ENCODE assay signal across 10 mouse cellular contexts in genomic region chr11:117478271-117479006, GRCm38 (mm10). TPM values are rescaled to one million over a fixed set of nuclear protein-coding genes. Genes with fewer than 3 reads are reported as not detected.
DNase-seq lines count a peak whose midpoint lies in the region; ATAC-seq and TF ChIP-seq lines count a peak whose summit lies in the region.
"Had no signal": no experiment of that assay in that cellular context is flagged by ENCODE, and none has a peak within 500 bp of the region (broad histone marks: within the 10 kb centered on the region; RNA-seq: fewer than 3 reads in every experiment).

No protein-coding gene starts in this region.

- no peak overlapping the region for H3K27ac ChIP-seq in lung, embryonic 14.5 days (ENCODE audit: low read depth)
- H3K27ac ChIP-seq in neural tube, embryonic 12.5 days = peak overlapping the region; percentile 76; the same call in 1 of the 2 replicates

- intact Hi-C loops in heart, postnatal 36 days (cut with DNase I) = no loop called here

- no peaks in the 10 kb centered on the region for H3K27me3 ChIP-seq in lung, embryonic 14.5 days (ENCODE audit: insufficient read depth, low read length)
- H3K27me3 ChIP-seq in neural tube, embryonic 12.5 days (replicated peaks) = 0 out of 2 replicates have a peak, but pooled peaks cover 3% of the 10 kb centered on the region

- H3K4me3 ChIP-seq in lung, embryonic 14.5 days (ENCODE audit: low read depth, low read length) = no peak overlapping the region
- no peak overlapping the region for H3K4me3 ChIP-seq in lung, adult 2 months (replicated peaks; ENCODE audit: extremely low read depth, low read depth, low read length)
- no peak overlapping the region for H3K4me3 ChIP-seq in neural tube, embryonic 12.5 days
- H3K4me3 ChIP-seq: megakaryocyte, embryonic 14.5 days had no signal

- H3K36me3 ChIP-seq in lung, embryonic 14.5 days (ENCODE audit: insufficient read depth) = no peaks in the 10 kb centered on the region
- H3K36me3 ChIP-seq in neural tube, embryonic 12.5 days = no peaks in the 10 kb centered on the region
- H3K36me3 ChIP-seq: G1E had no signal

- DNase-seq in lung, embryonic 14.5 days = peak; percentile 21
- no peak for DNase-seq in lung, adult 2 months
- peak; percentile 45 to 83 for DNase-seq in cerebellum, postnatal 4 days (ENCODE audit: low spot score in 2 of 2)
- peak; percentile 20 to 39 for DNase-seq in heart, postnatal 36 days
- no peak for DNase-seq in layer of hippocampus, adult 9-10 months (ENCODE audit: low spot score)
- no peak for DNase-seq in spleen, adult 12 weeks (ENCODE audit: low spot score)
- DNase-seq in c-Kit-positive CD71-positive TER-119-positive erythroid progenitor cells, embryonic 14.5 days (ENCODE audit: low spot score) = no peak

- TF ChIP-seq CTCF in lung, embryonic 14.5 days (IDR thresholded peaks at IDR 0.05; ENCODE audit: low read depth) = no peak
- TF ChIP-seq CTCF in lung, adult 2 months (IDR thresholded peaks at IDR 0.05; ENCODE audit: insufficient read depth, low read length) = no peak

- peaks cover 14% of the 10 kb centered on the region for H3K4me1 ChIP-seq in lung, embryonic 14.5 days (ENCODE audit: insufficient read depth)
- H3K4me1 ChIP-seq in lung, adult 2 months (ENCODE audit: control insufficient read depth, insufficient read depth, low read length) = peaks cover 4% of the 10 kb centered on the region; the same call in 1 of the 2 replicates
- peaks cover 51% of the 10 kb centered on the region for H3K4me1 ChIP-seq in neural tube, embryonic 12.5 days

- TF ChIP-seq POLR2A in lung, adult 2 months (IDR thresholded peaks at IDR 0.05; ENCODE audit: borderline replicate concordance, extremely low read depth, low read depth, low read length) = no peak

- peaks cover 3% of the 10 kb centered on the region; the same call in 1 of the 2 replicates for H3K9me3 ChIP-seq in lung, embryonic 14.5 days (ENCODE audit: low read depth, low read length)
- H3K9me3 ChIP-seq in neural tube, embryonic 12.5 days = peaks cover 4% of the 10 kb centered on the region; the same call in 1 of the 2 replicates
- H3K9me3 ChIP-seq: G1E had no signal

- H3K9ac ChIP-seq in lung, embryonic 14.5 days = no peak overlapping the region
- no peak overlapping the region for H3K9ac ChIP-seq in neural tube, embryonic 12.5 days

- WGBS in lung, embryonic 14.5 days = 69% methylated on average over 10 of the region's 10 CpGs
- 78% methylated on average over 10 of the region's 10 CpGs for WGBS in lung, adult 2 months
- 51% methylated on average over 10 of the region's 10 CpGs for WGBS in neural tube, embryonic 12.5 days

- H3K4me2 ChIP-seq in lung, embryonic 14.5 days = no peak overlapping the region
- no peak overlapping the region for H3K4me2 ChIP-seq in neural tube, embryonic 12.5 days (replicated peaks)

- ATAC-seq in lung, embryonic 14.5 days (ENCODE audit: insufficient read depth) = no peak
- peak; percentile 17; the same call in 1 of the 2 replicates for ATAC-seq in neural tube, embryonic 12.5 days (ENCODE audit: low FRiP score, low read depth)

RNA-seq across cellular contexts. Expression of gene Gm11733, which starts 5.7 kb away (rescaled TPM):
- polyA plus RNA-seq in lung, embryonic 14.5 days (2014; fragmentation: Nextera tagmentation; extraction: Ambion mirVana) = 0.08 TPM in 1 of 2 replicates, not detected in the other
- not detected in 2 replicates for polyA plus RNA-seq in lung, adult 2 months (2012; rRNA removed)
- total RNA-seq in heart, postnatal 36 days (2021) = not detected
- 0.08 TPM in 1 of 2 replicates, not detected in the other for polyA plus RNA-seq in neural tube, embryonic 12.5 days (2016; fragmentation: Nextera tagmentation; extraction: Ambion mirVana)
- polyA plus RNA-seq: G1E had no signal

Comparison
In these comparisons a context has a peak if more than half of its experiments do, and no peak if none do; other contexts are left out.
1. DNase-seq: peak in lung, embryonic 14.5 days (single experiment), cerebellum, postnatal 4 days (2 of 2) and heart, postnatal 36 days (2 of 2); none in lung, adult 2 months (single experiment), layer of hippocampus, adult 9-10 months (single experiment), spleen, adult 12 weeks (single experiment) and c-Kit-positive CD71-positive TER-119-positive erythroid progenitor cells, embryonic 14.5 days (single experiment).